Mouse (Mus musculus): ENCODE results near the gene Siah1a. TPM values are rescaled to one million over a fixed set of nuclear protein-coding genes. Genes with fewer than 3 reads are reported as not detected.

The Siah1a gene
- polyA plus RNA-seq, 1 experiment from 2014 or later = 10.2 TPM

GRCm38 (mm10) chr8:86719368-86719767, 26.4 kb downstream of the Siah1a start:
- Histone ChIP-seq H3K4me2 (ENCODE audit: low read depth, low read length) (no peak overlapping the region), H3K9ac (ENCODE audit: low read depth, low read length) (no peak overlapping the region), H3K9me3 (replicated peaks; ENCODE audit: control insufficient read depth, low read length) (no peaks in the 10 kb centered on the region), H3K27me3 (ENCODE audit: control insufficient read depth, insufficient read depth, low read depth, low read length) (no peaks in the 10 kb centered on the region), H3K4me1 (ENCODE audit: control insufficient read depth, low read depth, low read length) (no peaks in the 10 kb centered on the region), H3K27ac (ENCODE audit: low read length) (no peak overlapping the region), H3K36me3 (ENCODE audit: control insufficient read depth, insufficient read depth) (peaks cover 10% of the 10 kb centered on the region), H3K4me3 (ENCODE audit: low read depth, low read length) (no peak overlapping the region)
- 47% methylated on average over 1 of the region's 1 CpGs for WGBS (ENCODE audit: insufficient replicate concordance)
- ATAC-seq (ENCODE audit: low read depth) = no peak

DNA sequence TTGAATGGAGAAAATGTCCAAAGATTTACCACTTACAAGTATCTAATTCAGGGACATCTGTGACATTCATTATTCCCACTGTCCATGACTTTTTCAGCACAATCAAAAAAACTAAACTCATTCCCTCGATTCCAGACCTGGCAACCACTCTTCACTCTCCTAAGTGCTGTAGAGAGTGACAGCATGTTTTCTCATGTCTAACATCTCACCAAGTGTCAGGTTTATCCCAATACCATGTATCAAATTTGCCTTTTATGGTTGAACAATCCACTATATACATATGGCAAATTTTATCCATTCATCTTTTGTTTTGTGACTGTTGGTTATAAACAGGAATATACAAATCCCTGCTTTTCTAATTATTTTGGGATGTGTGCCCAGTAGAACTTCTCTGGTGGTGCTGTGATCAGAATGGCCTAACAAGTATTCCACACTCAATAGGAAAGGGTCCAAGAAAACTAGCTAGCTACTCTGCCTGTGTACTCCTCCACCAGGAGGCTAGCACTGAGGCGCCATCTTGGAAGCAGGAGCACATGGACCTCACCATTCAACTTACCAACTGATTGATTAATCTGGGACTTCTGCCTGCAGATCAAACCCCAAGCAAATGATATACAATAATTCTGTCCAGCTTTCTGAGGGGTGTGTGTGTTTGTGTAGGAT, 27.3 kb downstream of the Siah1a start:
- peaks cover 10% of the 10 kb centered on the region for H3K36me3 ChIP-seq (ENCODE audit: control insufficient read depth, insufficient read depth)
- WGBS (ENCODE audit: insufficient replicate concordance) = 79% methylated on average over 2 of the region's 2 CpGs

GRCm38 (mm10) chr8:86713407-86714188, 32.1 kb downstream of the Siah1a start:
- ATAC-seq (ENCODE audit: low read depth) = no peak
- H3K27ac ChIP-seq (ENCODE audit: low read length) = no peak overlapping the region
- H3K9ac ChIP-seq (ENCODE audit: low read depth, low read length) = no peak overlapping the region
- H3K4me3 ChIP-seq (ENCODE audit: low read depth, low read length) = no peak overlapping the region
- no peaks in the 10 kb centered on the region for H3K27me3 ChIP-seq (ENCODE audit: control insufficient read depth, insufficient read depth, low read depth, low read length)
- 90% methylated on average over 14 of the region's 14 CpGs for WGBS (ENCODE audit: insufficient replicate concordance)
- no peak overlapping the region for H3K4me2 ChIP-seq (ENCODE audit: low read depth, low read length)
- H3K9me3 ChIP-seq (replicated peaks; ENCODE audit: control insufficient read depth, low read length) = no peaks in the 10 kb centered on the region
- peaks cover 4% of the 10 kb centered on the region for H3K36me3 ChIP-seq (ENCODE audit: control insufficient read depth, insufficient read depth)
- peaks cover 14% of the 10 kb centered on the region for H3K4me1 ChIP-seq (ENCODE audit: control insufficient read depth, low read depth, low read length)

More for the DNA sequence above, 27.3 kb downstream of the Siah1a start:
- Histone ChIP-seq H3K27ac (ENCODE audit: low read length) (no peak overlapping the region), H3K9me3 (replicated peaks; ENCODE audit: control insufficient read depth, low read length) (no peaks in the 10 kb centered on the region), H3K4me3 (ENCODE audit: low read depth, low read length) (no peak overlapping the region), H3K27me3 (ENCODE audit: control insufficient read depth, insufficient read depth, low read depth, low read length) (no peaks in the 10 kb centered on the region), H3K4me1 (ENCODE audit: control insufficient read depth, low read depth, low read length) (no peaks in the 10 kb centered on the region), H3K4me2 (ENCODE audit: low read depth, low read length) (no peak overlapping the region), H3K9ac (ENCODE audit: low read depth, low read length) (no peak overlapping the region)
- ATAC-seq (ENCODE audit: low read depth) = no peak

DNA sequence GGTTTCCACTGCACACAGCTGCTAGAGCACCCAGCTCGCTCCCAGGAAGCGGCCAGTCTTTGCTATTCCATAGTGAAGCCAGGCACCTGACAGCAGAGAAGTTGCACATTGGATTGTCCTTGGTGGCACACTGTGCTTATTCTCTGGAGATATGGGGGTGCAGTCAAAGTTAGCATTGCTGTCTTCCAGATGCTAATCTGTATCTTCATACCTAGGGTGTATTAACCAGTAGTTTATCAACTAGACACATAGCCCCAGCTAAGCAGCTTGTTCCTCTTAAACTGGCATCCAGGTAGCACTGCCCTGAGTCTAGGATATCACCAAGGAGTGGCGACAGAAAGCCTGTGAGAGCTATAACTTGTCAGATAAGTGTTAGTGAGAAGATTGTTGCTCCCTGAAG, 33.1 kb downstream of the Siah1a start:
- Histone ChIP-seq H3K4me3 (ENCODE audit: low read depth, low read length) (no peak overlapping the region), H3K27me3 (ENCODE audit: control insufficient read depth, insufficient read depth, low read depth, low read length) (no peaks in the 10 kb centered on the region), H3K36me3 (ENCODE audit: control insufficient read depth, insufficient read depth) (peaks cover 4% of the 10 kb centered on the region), H3K4me1 (ENCODE audit: control insufficient read depth, low read depth, low read length) (peaks cover 24% of the 10 kb centered on the region), H3K9ac (ENCODE audit: low read depth, low read length) (no peak overlapping the region), H3K27ac (ENCODE audit: low read length) (no peak overlapping the region), H3K4me2 (ENCODE audit: low read depth, low read length) (no peak overlapping the region), H3K9me3 (replicated peaks; ENCODE audit: control insufficient read depth, low read length) (no peaks in the 10 kb centered on the region)
- WGBS (ENCODE audit: insufficient replicate concordance) = 70% methylated on average over 3 of the region's 3 CpGs
- ATAC-seq (ENCODE audit: low read depth) = peak; percentile 71

GRCm38 (mm10) chr8:86707873-86708272, 37.9 kb downstream of the Siah1a start:
- Histone ChIP-seq H3K4me3 (ENCODE audit: low read depth, low read length) (no peak overlapping the region), H3K9me3 (replicated peaks; ENCODE audit: control insufficient read depth, low read length) (no peaks in the 10 kb centered on the region), H3K36me3 (ENCODE audit: control insufficient read depth, insufficient read depth) (no peaks in the 10 kb centered on the region), H3K9ac (ENCODE audit: low read depth, low read length) (no peak overlapping the region), H3K4me1 (ENCODE audit: control insufficient read depth, low read depth, low read length) (peaks cover 29% of the 10 kb centered on the region), H3K27ac (ENCODE audit: low read length) (peak overlapping the region; percentile 73), H3K27me3 (ENCODE audit: control insufficient read depth, insufficient read depth, low read depth, low read length) (no peaks in the 10 kb centered on the region), H3K4me2 (ENCODE audit: low read depth, low read length) (peak overlapping the region; percentile 28)
- WGBS (ENCODE audit: insufficient replicate concordance) = 11% methylated on average over 4 of the region's 4 CpGs
- ATAC-seq (ENCODE audit: low read depth) = peak; percentile 76

DNA sequence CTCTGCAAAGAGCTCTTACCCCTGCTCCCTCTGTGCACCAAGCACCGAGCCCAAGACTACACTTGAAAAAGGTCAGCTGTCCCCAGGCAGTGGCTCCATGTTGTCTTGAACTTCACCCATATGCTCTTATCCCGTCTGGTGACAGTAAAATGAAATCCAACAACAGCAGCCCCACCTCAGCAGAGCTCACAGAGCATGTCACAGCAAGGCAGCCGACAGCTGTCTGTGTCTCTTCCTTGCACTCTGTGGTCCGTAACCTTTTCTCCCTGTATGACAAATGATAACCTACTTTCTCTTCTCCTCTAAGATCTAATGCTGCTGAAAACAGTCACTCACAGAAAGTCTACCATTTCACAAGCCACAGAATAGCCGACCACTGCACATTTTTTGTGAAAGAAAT, 39.0 kb downstream of the Siah1a start:
- Histone ChIP-seq H3K4me2 (ENCODE audit: low read depth, low read length) (no peak overlapping the region), H3K4me3 (ENCODE audit: low read depth, low read length) (no peak overlapping the region), H3K9me3 (replicated peaks; ENCODE audit: control insufficient read depth, low read length) (no peaks in the 10 kb centered on the region), H3K9ac (ENCODE audit: low read depth, low read length) (no peak overlapping the region), H3K4me1 (ENCODE audit: control insufficient read depth, low read depth, low read length) (peaks cover 27% of the 10 kb centered on the region), H3K27me3 (ENCODE audit: control insufficient read depth, insufficient read depth, low read depth, low read length) (no peaks in the 10 kb centered on the region), H3K27ac (ENCODE audit: low read length) (peak overlapping the region; percentile 26; the same call in 1 of the 2 replicates), H3K36me3 (ENCODE audit: control insufficient read depth, insufficient read depth) (no peaks in the 10 kb centered on the region)
- no peak for ATAC-seq (ENCODE audit: low read depth)
- 43% methylated on average over 5 of the region's 5 CpGs for WGBS (ENCODE audit: insufficient replicate concordance)

- Histone ChIP-seq H3K9me3 (replicated peaks; ENCODE audit: control insufficient read depth, low read length) (no peaks in the 10 kb centered on the region), H3K27ac (ENCODE audit: low read length) (no peak overlapping the region), H3K4me2 (ENCODE audit: low read depth, low read length) (no peak overlapping the region), H3K4me3 (ENCODE audit: low read depth, low read length) (no peak overlapping the region), H3K4me1 (ENCODE audit: control insufficient read depth, low read depth, low read length) (peaks cover 27% of the 10 kb centered on the region), H3K9ac (ENCODE audit: low read depth, low read length) (no peak overlapping the region), H3K36me3 (ENCODE audit: control insufficient read depth, insufficient read depth) (no peaks in the 10 kb centered on the region), H3K27me3 (ENCODE audit: control insufficient read depth, insufficient read depth, low read depth, low read length) (no peaks in the 10 kb centered on the region)
- no peak for ATAC-seq (ENCODE audit: low read depth)
- 67% methylated on average over 3 of the region's 3 CpGs for WGBS (ENCODE audit: insufficient replicate concordance)
Observed at GRCm38 (mm10) chr8:86705317-86705716, 40.4 kb downstream of the Siah1a start.

- no peak overlapping the region for H3K4me3 ChIP-seq (ENCODE audit: low read depth, low read length)
- H3K4me2 ChIP-seq (ENCODE audit: low read depth, low read length) = no peak overlapping the region
- no peaks in the 10 kb centered on the region for H3K36me3 ChIP-seq (ENCODE audit: control insufficient read depth, insufficient read depth)
- WGBS (ENCODE audit: insufficient replicate concordance) = 24% methylated on average over 3 of the region's 3 CpGs
- ATAC-seq (ENCODE audit: low read depth) = peak; percentile 67
- no peaks in the 10 kb centered on the region for H3K9me3 ChIP-seq (replicated peaks; ENCODE audit: control insufficient read depth, low read length)
- no peak overlapping the region for H3K9ac ChIP-seq (ENCODE audit: low read depth, low read length)
- peaks cover 12% of the 10 kb centered on the region for H3K4me1 ChIP-seq (ENCODE audit: control insufficient read depth, low read depth, low read length)
- no peak overlapping the region for H3K27ac ChIP-seq (ENCODE audit: low read length)
- H3K27me3 ChIP-seq (ENCODE audit: control insufficient read depth, insufficient read depth, low read depth, low read length) = no peaks in the 10 kb centered on the region
Observed at GRCm38 (mm10) chr8:86702453-86702852, 43.3 kb downstream of the Siah1a start.

DNA sequence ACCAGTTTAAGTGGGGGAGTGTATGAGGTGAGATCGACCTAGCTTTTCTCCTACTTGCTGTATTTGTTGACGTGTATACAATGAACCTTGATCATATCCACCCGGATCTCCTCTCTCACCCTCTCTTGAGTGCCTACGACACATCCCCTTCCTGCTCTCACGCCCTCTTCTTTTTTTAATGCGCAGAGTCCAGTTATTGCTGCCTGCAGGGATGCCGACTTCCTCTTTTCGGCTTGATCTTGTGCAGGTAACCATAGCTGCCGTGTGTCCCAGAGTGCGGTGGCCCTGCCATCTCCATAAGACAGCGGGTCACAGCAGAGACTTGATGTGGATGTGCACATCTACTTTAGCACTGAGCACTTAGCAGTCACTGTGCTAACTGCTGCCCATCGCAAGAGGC, 46.3 kb downstream of the Siah1a start:
- H3K36me3 ChIP-seq (ENCODE audit: control insufficient read depth, insufficient read depth) = no peaks in the 10 kb centered on the region
- H3K27me3 ChIP-seq (ENCODE audit: control insufficient read depth, insufficient read depth, low read depth, low read length) = no peaks in the 10 kb centered on the region
- no peak overlapping the region for H3K4me3 ChIP-seq (ENCODE audit: low read depth, low read length)
- no peak for ATAC-seq (ENCODE audit: low read depth)
- no peak overlapping the region for H3K9ac ChIP-seq (ENCODE audit: low read depth, low read length)
- no peak overlapping the region for H3K27ac ChIP-seq (ENCODE audit: low read length)
- H3K4me2 ChIP-seq (ENCODE audit: low read depth, low read length) = no peak overlapping the region
- peaks cover 4% of the 10 kb centered on the region for H3K4me1 ChIP-seq (ENCODE audit: control insufficient read depth, low read depth, low read length)
- 72% methylated on average over 12 of the region's 12 CpGs for WGBS (ENCODE audit: insufficient replicate concordance)
- no peaks in the 10 kb centered on the region for H3K9me3 ChIP-seq (replicated peaks; ENCODE audit: control insufficient read depth, low read length)
